Mouse (Mus musculus) heart, embryonic 11.5 days (tissue): ENCODE measurements around the gene Gm43064. TPM values are rescaled to one million over a fixed set of nuclear protein-coding genes. Genes with fewer than 3 reads are reported as not detected.

Experiments used
- ATAC-seq: fragments of 200-750 bp; cut with Nextera tagmentation; replicated peaks from 2 replicates; pipeline ENCODE4 v1.8.0; 2017; ENCODE audit warnings: moderate library complexity; ENCODE audit not compliant: insufficient number of reproducible peaks, low FRiP score, low TSS enrichment
- H3K27ac ChIP-seq: fragments of 300-500 bp; sonication (generic); 2 replicates; pipeline ENCODE4 v1.5.1; 2014; ENCODE audit warnings: mild to moderate bottlenecking, low read depth, low read length
- H3K27me3 ChIP-seq: fragments of 300-500 bp; sonication (generic); 2 replicates; pipeline ENCODE4 v1.6.1; 2014; ENCODE audit warnings: mild to moderate bottlenecking, low read length, mixed read lengths; ENCODE audit not compliant: control insufficient read depth, insufficient read depth
- H3K36me3 ChIP-seq: fragments of 300-500 bp; sonication (generic); 2 replicates; pipeline ENCODE4 v1.6.1; 2014; ENCODE audit warnings: mild to moderate bottlenecking, low read length, moderate library complexity, mixed read lengths; ENCODE audit not compliant: control insufficient read depth, insufficient read depth
- H3K4me1 ChIP-seq: fragments of 300-500 bp; sonication (generic); 2 replicates; pipeline ENCODE4 v1.6.1; 2014; ENCODE audit warnings: low read length; ENCODE audit not compliant: control insufficient read depth, insufficient read depth
- H3K4me2 ChIP-seq: fragments of 300-500 bp; sonication (generic); 2 replicates; pipeline ENCODE4 v1.6.1; 2014; ENCODE audit warnings: mild to moderate bottlenecking, moderate library complexity
- H3K4me3 ChIP-seq: fragments of 300-500 bp; sonication (generic); 2 replicates; pipeline ENCODE4 v1.5.1; 2014; ENCODE audit warnings: low read depth, low read length
- H3K9ac ChIP-seq: fragments of 300-500 bp; sonication (generic); 2 replicates; pipeline ENCODE4 v1.6.1; 2014; ENCODE audit warnings: mild to moderate bottlenecking, low read depth, low read length, moderate library complexity
- H3K9me3 ChIP-seq: fragments of 300-500 bp; sonication (generic); replicated peaks from 2 replicates; pipeline ENCODE4 v1.6.1; 2016; ENCODE audit warnings: low read length; ENCODE audit not compliant: control insufficient read depth
- WGBS: fragments of 180-500 bp; shearing (Covaris S2); extraction: QIAGEN DNeasy Blood & Tissue Kit; methylation state at CpG from one replicate; pipeline ENCODE4 v1.1.7; 2014; ENCODE audit not compliant: insufficient replicate concordance; 5-methylcytosine and 5-hydroxymethylcytosine counted together
- polyA plus RNA-seq: library from polyadenylated mRNA; unstranded; fragments of >200 nt; fragmentation: Nextera tagmentation; extraction: Ambion mirVana; gene quantifications from 2 replicates; pipeline ENCODE4 v1.2.1, GENCODE M21; 2014

Gm43064 gene
- polyA plus RNA-seq, 1 experiment from 2014 or later: 0.19 TPM

GRCm38 (mm10) chr3:103779183-103779582 is 30.2 kb upstream of the Gm43064 start:
- Histone ChIP-seq H3K9me3 (no peaks in the 10 kb centered on the region), H3K27me3 (no peaks in the 10 kb centered on the region), H3K9ac (no peak overlapping the region), H3K4me3 (no peak overlapping the region), H3K4me1 (peaks cover 13% of the 10 kb centered on the region; the same call in 1 of the 2 replicates), H3K27ac (no peak overlapping the region), H3K36me3 (no peaks in the 10 kb centered on the region), H3K4me2 (no peak overlapping the region)
- no peak for ATAC-seq
- 88% methylated on average over 7 of the region's 7 CpGs for WGBS

DNA sequence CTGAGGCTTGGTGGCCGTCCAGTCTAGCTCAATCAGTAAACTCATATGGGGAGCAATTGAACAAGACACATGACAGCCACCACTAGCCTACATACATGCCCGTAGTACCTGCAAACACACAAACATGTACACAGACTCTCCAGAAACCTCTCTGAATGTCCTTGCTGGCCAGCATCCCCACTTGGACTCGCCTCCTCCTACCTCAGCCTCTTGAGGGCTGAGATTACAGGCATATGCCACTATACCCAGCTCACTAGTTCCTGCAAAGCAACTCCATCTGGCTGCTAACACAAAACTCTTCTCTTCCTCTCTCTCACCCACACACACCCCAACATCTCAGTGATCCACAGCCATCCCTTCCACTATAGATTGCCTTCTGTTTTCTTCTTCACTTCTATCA is 29.1 kb upstream of the Gm43064 start:
- no peak for ATAC-seq
- 87% methylated on average over 3 of the region's 3 CpGs for WGBS

DNA sequence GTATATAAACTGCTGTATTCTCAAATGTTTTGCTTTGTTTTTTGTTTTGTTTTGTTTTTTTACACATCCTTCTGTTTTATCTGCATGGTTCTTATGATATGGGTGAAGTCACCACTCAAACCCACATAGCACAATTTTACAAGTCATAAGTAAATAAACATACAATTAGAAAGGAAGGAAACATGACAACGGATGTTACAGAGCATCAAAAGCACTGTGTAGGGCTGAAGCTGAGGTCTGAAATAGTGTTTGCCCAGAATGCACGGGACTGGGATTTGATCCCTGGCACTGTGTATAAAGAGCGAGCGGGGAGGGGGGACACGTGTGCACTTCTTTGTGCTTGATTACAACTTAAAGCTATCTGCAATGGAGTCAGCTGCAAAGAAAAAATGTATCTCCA is 28.6 kb upstream of the Gm43064 start:
- H3K9me3 ChIP-seq: no peaks in the 10 kb centered on the region
- H3K4me2 ChIP-seq: no peak overlapping the region
- H3K27ac ChIP-seq: no peak overlapping the region
- WGBS: 78% methylated on average over 5 of the region's 5 CpGs
- ATAC-seq: no peak
- no peak overlapping the region for H3K4me3 ChIP-seq
- no peaks in the 10 kb centered on the region for H3K27me3 ChIP-seq
- H3K4me1 ChIP-seq: peaks cover 13% of the 10 kb centered on the region; the same call in 1 of the 2 replicates
- H3K36me3 ChIP-seq: no peaks in the 10 kb centered on the region
- no peak overlapping the region for H3K9ac ChIP-seq

More for the DNA sequence above, 29.1 kb upstream of the Gm43064 start:
- H3K4me3 ChIP-seq: no peak overlapping the region
- H3K4me1 ChIP-seq: peaks cover 13% of the 10 kb centered on the region; the same call in 1 of the 2 replicates
- H3K9me3 ChIP-seq: no peaks in the 10 kb centered on the region
- H3K27ac ChIP-seq: no peak overlapping the region
- H3K9ac ChIP-seq: no peak overlapping the region
- no peaks in the 10 kb centered on the region for H3K36me3 ChIP-seq
- H3K4me2 ChIP-seq: no peak overlapping the region
- H3K27me3 ChIP-seq: no peaks in the 10 kb centered on the region

- WGBS: 83% methylated on average over 4 of the region's 4 CpGs
- ATAC-seq: no peak
Observed at GRCm38 (mm10) chr3:103782844-103783609, 26.3 kb upstream of the Gm43064 start.

GRCm38 (mm10) chr3:103787225-103787624 is 22.1 kb upstream of the Gm43064 start:
- WGBS: 66% methylated on average over 7 of the region's 7 CpGs
- Histone ChIP-seq H3K9ac (no peak overlapping the region), H3K27me3 (no peaks in the 10 kb centered on the region), H3K27ac (no peak overlapping the region), H3K4me1 (peaks cover 12% of the 10 kb centered on the region; the same call in 1 of the 2 replicates), H3K9me3 (no peaks in the 10 kb centered on the region), H3K4me2 (no peak overlapping the region), H3K4me3 (no peak overlapping the region), H3K36me3 (no peaks in the 10 kb centered on the region)
- ATAC-seq: no peak

More at GRCm38 (mm10) chr3:103782844-103783609, 26.3 kb upstream of the Gm43064 start:
- Histone ChIP-seq H3K27me3 (no peaks in the 10 kb centered on the region), H3K9ac (no peak overlapping the region), H3K27ac (no peak overlapping the region), H3K4me3 (no peak overlapping the region), H3K4me1 (peaks cover 13% of the 10 kb centered on the region; the same call in 1 of the 2 replicates), H3K9me3 (no peaks in the 10 kb centered on the region), H3K4me2 (no peak overlapping the region), H3K36me3 (no peaks in the 10 kb centered on the region)

GRCm38 (mm10) chr3:103789096-103789495 is 20.3 kb upstream of the Gm43064 start:
- no peak for ATAC-seq
- no peaks in the 10 kb centered on the region for H3K27me3 ChIP-seq
- peak overlapping the region; percentile 90 for H3K4me2 ChIP-seq
- peaks cover 9% of the 10 kb centered on the region; the same call in 1 of the 2 replicates for H3K4me1 ChIP-seq
- peak overlapping the region; percentile 96 for H3K4me3 ChIP-seq
- H3K9me3 ChIP-seq: no peaks in the 10 kb centered on the region
- whole genome bisulfite sequencing: 76% methylated on average over 7 of the region's 7 CpGs
- H3K27ac ChIP-seq: no peak overlapping the region
- H3K36me3 ChIP-seq: no peaks in the 10 kb centered on the region
- no peak overlapping the region for H3K9ac ChIP-seq

DNA sequence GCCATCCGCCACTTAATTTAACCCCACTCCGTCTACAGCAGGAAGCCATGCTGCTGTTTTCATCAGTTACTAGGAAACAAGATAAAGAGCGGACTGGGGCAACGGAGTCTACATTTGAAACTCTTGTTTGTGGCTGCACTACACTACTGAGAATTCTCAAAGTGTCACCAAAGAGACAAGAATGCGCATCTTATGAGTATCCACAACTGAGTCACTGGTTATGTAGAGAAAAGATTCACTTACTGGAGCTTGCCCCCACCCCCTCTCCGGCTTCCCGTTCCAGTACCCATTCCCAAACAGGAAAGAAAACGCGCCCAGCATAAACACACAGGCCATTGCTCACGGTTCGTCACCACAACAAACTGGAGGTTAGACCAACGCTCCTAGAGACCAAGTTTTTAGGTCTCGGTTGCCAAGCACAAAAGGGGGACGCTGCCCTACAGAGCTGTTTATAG is 19.5 kb upstream of the Gm43064 start:
- ATAC-seq: no peak
- under 1% methylated on average over 14 of the region's 14 CpGs for WGBS

DNA sequence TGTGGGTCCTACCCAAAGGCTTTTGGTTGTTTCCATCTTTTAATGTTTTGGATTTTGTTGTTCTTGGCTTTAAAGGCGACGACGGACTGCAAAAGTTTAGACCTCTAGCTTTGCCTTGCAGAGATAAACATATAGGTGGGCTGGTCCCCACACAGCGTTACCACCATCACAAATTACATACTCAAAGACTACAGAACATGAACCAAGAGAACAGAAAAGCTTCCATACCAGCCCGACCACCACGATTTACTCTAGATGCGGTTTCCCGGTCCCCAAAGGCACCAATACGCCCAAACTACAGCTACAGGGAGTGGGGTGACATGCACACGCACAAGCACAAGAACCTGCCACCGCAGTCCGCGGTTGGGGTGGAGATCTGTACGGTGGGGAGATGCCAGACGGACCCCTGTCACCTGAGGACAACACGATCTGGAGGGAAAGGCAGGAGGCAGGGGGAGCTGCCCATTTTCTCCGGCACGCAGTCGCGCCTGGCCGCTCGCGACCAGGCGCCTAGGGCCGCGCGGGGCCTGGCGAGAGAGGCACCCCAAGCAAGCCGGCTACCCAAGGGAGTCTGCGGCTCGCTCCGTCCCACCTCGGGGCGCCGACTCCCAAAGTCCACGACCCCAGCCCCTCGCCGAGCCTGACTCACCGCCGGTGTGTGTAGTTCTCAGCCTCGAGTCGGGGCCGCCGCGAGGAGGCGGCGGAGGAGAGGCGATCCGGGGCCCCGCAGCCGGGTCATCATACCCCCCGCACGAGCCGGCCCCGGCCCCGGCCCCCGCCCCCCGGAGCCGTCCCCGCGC is 18.8 kb upstream of the Gm43064 start:
- peak; percentile 56 for ATAC-seq
- under 1% methylated on average over 56 of the region's 61 CpGs for WGBS
- peak overlapping the region; percentile 90 for H3K4me2 ChIP-seq
- H3K9ac ChIP-seq: peak overlapping the region; percentile 95
- H3K27ac ChIP-seq: peak overlapping the region; percentile 90
- H3K9me3 ChIP-seq: no peaks in the 10 kb centered on the region
- peak overlapping the region; percentile 96 for H3K4me3 ChIP-seq
- H3K36me3 ChIP-seq: no peaks in the 10 kb centered on the region
- no peaks in the 10 kb centered on the region for H3K27me3 ChIP-seq
- H3K4me1 ChIP-seq: peaks cover 9% of the 10 kb centered on the region; the same call in 1 of the 2 replicates

More for the DNA sequence above, 19.5 kb upstream of the Gm43064 start:
- peak overlapping the region; percentile 95 for H3K9ac ChIP-seq
- H3K9me3 ChIP-seq: no peaks in the 10 kb centered on the region
- no peaks in the 10 kb centered on the region for H3K36me3 ChIP-seq
- peak overlapping the region; percentile 90 for H3K27ac ChIP-seq
- peak overlapping the region; percentile 96 for H3K4me3 ChIP-seq
- peaks cover 9% of the 10 kb centered on the region; the same call in 1 of the 2 replicates for H3K4me1 ChIP-seq
- no peaks in the 10 kb centered on the region for H3K27me3 ChIP-seq
- H3K4me2 ChIP-seq: peak overlapping the region; percentile 90
